Comparison of ENCODE assay signal across 20 mouse cellular contexts in genomic region chr10:108652831-108653230, GRCm38 (mm10). TPM values are rescaled to one million over a fixed set of nuclear protein-coding genes. Genes with fewer than 3 reads are reported as not detected.
DNase-seq lines count a peak whose midpoint lies in the region; ATAC-seq and TF ChIP-seq lines count a peak whose summit lies in the region.
"Had no signal": no experiment of that assay in that cellular context is flagged by ENCODE, and none has a peak within 500 bp of the region (broad histone marks: within the 10 kb centered on the region; RNA-seq: fewer than 3 reads in every experiment).

No protein-coding gene starts in this region.

- DNase-seq in hindbrain, postnatal 0 days (ENCODE audit: low spot score): peak; percentile 19
- peak; percentile 52 for DNase-seq in kidney, postnatal 0 days (ENCODE audit: low spot score)
- DNase-seq in kidney, postnatal 36 days: no peak
- DNase-seq in frontal cortex, postnatal 14 days (ENCODE audit: low spot score in 2 of 2): no peak
- DNase-seq: adrenal gland, postnatal 14 days; gastrocnemius, postnatal 10 days; heart, adult 18-20 months; heart, postnatal 14 days had no signal

- no peak overlapping the region for H3K4me2 ChIP-seq in hindbrain, postnatal 0 days (ENCODE audit: low read depth, low read length)
- H3K4me2 ChIP-seq in hindbrain, embryonic 12.5 days (replicated peaks): no peak overlapping the region
- no peak overlapping the region for H3K4me2 ChIP-seq in kidney, postnatal 0 days (ENCODE audit: low read length)

- no peaks in the 10 kb centered on the region for H3K36me3 ChIP-seq in hindbrain, postnatal 0 days (ENCODE audit: insufficient read depth, low read length)
- H3K36me3 ChIP-seq in hindbrain, embryonic 12.5 days: no peaks in the 10 kb centered on the region
- no peaks in the 10 kb centered on the region for H3K36me3 ChIP-seq in kidney, postnatal 0 days (ENCODE audit: insufficient read depth, low read length)
- H3K36me3 ChIP-seq: embryonic facial prominence, embryonic 10.5 days; heart, embryonic 10.5 days; hindbrain, embryonic 10.5 days had no signal

- TF ChIP-seq POLR2A in cortical plate, adult 2 months (IDR thresholded peaks at IDR 0.05; ENCODE audit: extremely low read depth, insufficient read depth, low read length): no peak

- H3K27ac ChIP-seq in hindbrain, postnatal 0 days: no peak overlapping the region
- no peak overlapping the region for H3K27ac ChIP-seq in hindbrain, embryonic 12.5 days
- no peak overlapping the region for H3K27ac ChIP-seq in kidney, postnatal 0 days
- peak overlapping the region; percentile 75 for H3K27ac ChIP-seq in cortical plate, adult 2 months (ENCODE audit: insufficient read depth, low read length)
- H3K27ac ChIP-seq: embryonic facial prominence, embryonic 10.5 days; heart, embryonic 10.5 days; hindbrain, embryonic 10.5 days had no signal

- H3K4me1 ChIP-seq in hindbrain, postnatal 0 days (ENCODE audit: insufficient read depth, low read length): no peaks in the 10 kb centered on the region
- no peaks in the 10 kb centered on the region for H3K4me1 ChIP-seq in hindbrain, embryonic 12.5 days
- H3K4me1 ChIP-seq in kidney, postnatal 0 days (replicated peaks; ENCODE audit: insufficient read depth, low read length): no peaks in the 10 kb centered on the region
- H3K4me1 ChIP-seq in cortical plate, adult 2 months (ENCODE audit: control insufficient read depth, insufficient read depth, low read length): peaks cover 2% of the 10 kb centered on the region; the same call in 1 of the 2 replicates
- H3K4me1 ChIP-seq: embryonic facial prominence, embryonic 10.5 days; hindbrain, embryonic 10.5 days had no signal

- no peak overlapping the region for H3K4me3 ChIP-seq in hindbrain, postnatal 0 days (ENCODE audit: low read length)
- no peak overlapping the region for H3K4me3 ChIP-seq in hindbrain, embryonic 12.5 days
- H3K4me3 ChIP-seq in kidney, postnatal 0 days (replicated peaks; ENCODE audit: low read depth, low read length): no peak overlapping the region
- H3K4me3 ChIP-seq in cortical plate, adult 2 months (ENCODE audit: insufficient read depth, low read length): no peak overlapping the region
- H3K4me3 ChIP-seq: embryonic facial prominence, embryonic 10.5 days; heart, embryonic 10.5 days; hindbrain, embryonic 10.5 days had no signal

- H3K9ac ChIP-seq in hindbrain, postnatal 0 days (replicated peaks; ENCODE audit: low read length): no peak overlapping the region
- no peak overlapping the region for H3K9ac ChIP-seq in hindbrain, embryonic 12.5 days
- H3K9ac ChIP-seq in kidney, postnatal 0 days (ENCODE audit: low read depth, low read length): no peak overlapping the region

- H3K27me3 ChIP-seq in hindbrain, postnatal 0 days (ENCODE audit: insufficient read depth, low read length): no peaks in the 10 kb centered on the region
- H3K27me3 ChIP-seq in hindbrain, embryonic 12.5 days: no peaks in the 10 kb centered on the region
- H3K27me3 ChIP-seq in kidney, postnatal 0 days (ENCODE audit: insufficient read depth, low read length): no peaks in the 10 kb centered on the region
- H3K27me3 ChIP-seq: CH12.LX, Patski had no signal

- TF ChIP-seq CTCF in hindbrain, postnatal 0 days (IDR thresholded peaks at IDR 0.05; ENCODE audit: low read depth): no peak
- TF ChIP-seq CTCF in kidney, postnatal 0 days (IDR thresholded peaks at IDR 0.05; ENCODE audit: low read depth): no peak
- no peak for TF ChIP-seq CTCF in cortical plate, adult 2 months (IDR thresholded peaks at IDR 0.05; ENCODE audit: extremely low read depth, insufficient read depth, low read length)

- no peaks in the 10 kb centered on the region for H3K9me3 ChIP-seq in hindbrain, postnatal 0 days (ENCODE audit: low read length)
- H3K9me3 ChIP-seq in hindbrain, embryonic 12.5 days (replicated peaks): no peaks in the 10 kb centered on the region
- no peaks in the 10 kb centered on the region for H3K9me3 ChIP-seq in kidney, postnatal 0 days (replicated peaks; ENCODE audit: low read length)
- H3K9me3 ChIP-seq: embryonic facial prominence, embryonic 10.5 days; heart, embryonic 10.5 days; hindbrain, embryonic 10.5 days had no signal

- WGBS in hindbrain, postnatal 0 days: 60% methylated on average over 8 of the region's 8 CpGs
- 57% methylated on average over 8 of the region's 8 CpGs for WGBS in hindbrain, embryonic 12.5 days
- WGBS in kidney, postnatal 0 days: 22% methylated on average over 8 of the region's 8 CpGs

- no peak for ATAC-seq in hindbrain, postnatal 0 days
- ATAC-seq in hindbrain, embryonic 12.5 days (ENCODE audit: low FRiP score): no peak
- no peak for ATAC-seq in kidney, postnatal 0 days (replicated peaks; ENCODE audit: low FRiP score, low read depth)
- ATAC-seq: activated CD4-positive, CD25-positive, alpha-beta regulatory T cell, adult 4 months; forebrain, embryonic 14.5 days; Patski had no signal

RNA-seq across cellular contexts. Expression of gene Gm5136, which starts 47.1 kb away (rescaled TPM):
- not detected in 2 replicates for total RNA-seq in hindbrain, postnatal 0 days (2014; rRNA removed)
- polyA plus RNA-seq in hindbrain, postnatal 0 days (2015; fragmentation: Nextera tagmentation; extraction: Ambion mirVana): 0.10 and 0.16 TPM in 2 replicates
- polyA plus RNA-seq in hindbrain, embryonic 12.5 days (2016; fragmentation: Nextera tagmentation; extraction: Ambion mirVana): 0.19 and 0.22 TPM in 2 replicates
- not detected in 2 replicates for polyA plus RNA-seq in kidney, postnatal 0 days (2015; fragmentation: Nextera tagmentation; extraction: Ambion mirVana)
- polyA plus RNA-seq in cortical plate, adult 2 months (2012; rRNA removed): 1.6 and 2.2 TPM in 2 replicates
- total RNA-seq: adrenal gland, postnatal 14 days; CH12.LX; gastrocnemius, postnatal 10 days; gastrocnemius, postnatal 4 days; heart, adult 18-20 months; heart, postnatal 14 days had no signal
- polyA plus RNA-seq: activated CD4-positive, CD25-positive, alpha-beta regulatory T cell, adult 4 months; embryonic facial prominence, embryonic 10.5 days; embryonic facial prominence, embryonic 14.5 days; forebrain, embryonic 14.5 days; heart, embryonic 10.5 days; heart, embryonic 14.5 days; hindbrain, embryonic 10.5 days; Patski had no signal

Comparison
In these comparisons a context has a peak if more than half of its experiments do, and no peak if none do; other contexts are left out.
1. DNase-seq: peak in hindbrain, postnatal 0 days (single experiment) and kidney, postnatal 0 days (single experiment); none in kidney, postnatal 36 days (0 of 2) and frontal cortex, postnatal 14 days (0 of 2).